Mouse (Mus musculus) heart, postnatal 10 days (tissue): ENCODE results near the gene Pros1. TPM values are rescaled to one million over a fixed set of nuclear protein-coding genes. Genes with fewer than 3 reads are reported as not detected.

Experiments
- DNase-seq, 2 experiments: peaks; one replicate each; pipeline ENCODE4 v3.0.0; 2021
- intact Hi-C: fragments of 180-260 bp; cut with DNase I; formaldehyde crosslinking; loops from one replicate; pipeline ENCODE4 v1.15.1; 2025
- total RNA-seq, 2 experiments: library from RNA; stranded (reverse); gene quantifications; 2 replicates each; pipeline ENCODE4 v1.2.3; 2021

Gene Pros1
- 10 to 100 TPM; 24.4 to 27.8 TPM for total RNA-seq

- DNase-seq: peak; percentile 75 to 78
- intact Hi-C loops: loop anchor here (2.0 to 5.0 kb wide), 2 partner anchors 70 to 1998 kb away; partner anchors contain the start of genes Cggbp1 and Zfp654
Observed at GRCm38 (mm10) chr16:62854191-62855068, at the start of gene Pros1. Gene Pros1 (plus strand): TSS chr16:62854307.

DNA sequence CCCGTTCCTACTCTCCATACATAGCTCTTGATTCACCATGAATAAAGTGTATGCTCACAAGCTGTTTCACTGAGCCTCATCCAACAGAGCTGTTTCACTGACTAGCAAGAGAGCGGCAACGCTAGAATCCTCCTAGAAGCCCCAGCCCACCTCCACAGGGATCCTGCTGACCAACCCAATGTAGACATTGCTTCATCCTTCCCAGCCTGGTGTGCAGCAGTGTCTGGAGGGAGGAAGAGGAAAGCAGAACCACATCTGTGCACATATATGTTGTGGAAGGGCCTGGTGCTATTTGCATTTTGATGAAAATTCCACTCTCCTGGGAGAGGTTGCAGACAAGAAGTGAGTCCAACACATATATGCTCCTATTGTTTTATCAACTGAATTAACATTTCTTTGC lies 49.5 kb upstream of the Pros1 start:
- DNase-seq: no peak
- intact Hi-C loops: no loop called here

GRCm38 (mm10) chr16:62807249-62807979 lies 46.7 kb upstream of the Pros1 start:
- intact Hi-C loops: no loop called here
- peak; percentile 12 to 17 for DNase-seq

- intact Hi-C loops: no loop called here
- no peak for DNase-seq
Observed at GRCm38 (mm10) chr16:62810855-62811254, 43.3 kb upstream of the Pros1 start.

DNA sequence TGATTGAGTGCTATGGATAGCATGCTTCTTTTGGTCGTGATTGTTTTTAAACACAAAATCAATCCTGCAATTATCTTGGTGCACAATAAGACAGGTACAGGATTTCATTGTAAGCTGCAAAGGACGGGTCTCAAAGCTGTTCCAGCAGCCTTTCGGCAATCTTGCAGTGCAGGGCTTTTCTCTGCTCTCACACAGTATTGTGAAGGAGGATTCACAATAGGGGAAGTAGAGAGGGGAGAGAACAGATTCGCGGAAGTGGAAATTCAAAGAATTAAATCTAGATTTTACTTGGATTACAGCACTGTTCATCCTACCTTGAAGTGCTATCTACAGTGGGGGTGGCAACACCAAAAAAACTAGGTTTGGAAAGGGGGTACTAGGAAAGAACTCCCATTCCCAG lies 40.3 kb upstream of the Pros1 start:
- DNase-seq: no peak
- intact Hi-C loops: no loop called here

DNA sequence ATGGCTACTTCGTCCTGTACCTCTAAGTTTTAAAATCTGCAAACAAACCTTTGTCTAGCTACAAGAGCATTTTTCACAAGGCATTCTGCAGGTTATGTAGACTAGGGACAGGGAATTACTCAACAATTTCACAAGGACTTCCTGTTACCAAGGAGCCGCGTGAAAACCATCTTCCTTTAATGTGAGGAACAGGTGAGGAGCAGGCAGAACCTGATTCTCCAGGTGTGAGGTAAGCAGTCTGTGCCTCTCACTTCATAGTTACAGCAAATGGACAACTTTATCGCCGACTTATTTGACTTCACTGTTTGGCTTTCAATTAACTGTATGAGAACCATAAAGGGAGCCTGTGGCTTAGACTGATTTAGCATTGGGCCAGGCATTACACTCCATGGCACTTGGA lies 39.6 kb upstream of the Pros1 start, which contains the start of gene Stx19:
TSS of gene Stx19 (plus strand) at position 186 of the 400 bp plus-strand sequence.
- intact Hi-C loops: no loop called here
- no peak for DNase-seq

GRCm38 (mm10) chr16:62822472-62822871 lies 31.6 kb upstream of the Pros1 start:
- intact Hi-C loops: loop anchor here (10.0 kb wide), 1 partner anchor 318 kb away; no protein-coding TSS in a partner anchor
- no peak for DNase-seq

- DNase-seq: peak; percentile 18 to 52
- intact Hi-C loops: loop anchor here (2.0 to 10.0 kb wide), 2 partner anchors 44 to 322 kb away; no protein-coding TSS in a partner anchor
Observed at GRCm38 (mm10) chr16:62826156-62827001, 27.7 kb upstream of the Pros1 start.

DNA sequence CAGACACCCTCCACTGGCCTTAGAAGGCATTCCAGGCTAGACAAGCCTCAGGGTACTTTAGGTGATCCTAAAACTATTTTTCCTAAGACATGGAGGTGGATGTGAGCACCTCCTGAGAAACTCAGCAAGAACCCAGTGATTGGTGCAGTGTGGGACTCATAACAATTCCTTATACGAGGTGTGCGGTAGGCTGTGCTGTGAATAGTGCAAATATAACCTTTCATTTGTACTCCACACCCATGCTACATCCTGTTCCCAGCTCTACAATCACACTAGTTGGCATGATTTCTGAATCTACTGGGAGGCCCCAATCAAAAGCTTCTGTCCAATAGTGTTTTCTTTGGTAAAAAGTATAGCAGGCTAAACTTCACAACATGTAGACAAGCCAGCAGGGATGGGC lies 22.1 kb upstream of the Pros1 start:
- intact Hi-C loops: no loop called here
- no peak for DNase-seq

DNA sequence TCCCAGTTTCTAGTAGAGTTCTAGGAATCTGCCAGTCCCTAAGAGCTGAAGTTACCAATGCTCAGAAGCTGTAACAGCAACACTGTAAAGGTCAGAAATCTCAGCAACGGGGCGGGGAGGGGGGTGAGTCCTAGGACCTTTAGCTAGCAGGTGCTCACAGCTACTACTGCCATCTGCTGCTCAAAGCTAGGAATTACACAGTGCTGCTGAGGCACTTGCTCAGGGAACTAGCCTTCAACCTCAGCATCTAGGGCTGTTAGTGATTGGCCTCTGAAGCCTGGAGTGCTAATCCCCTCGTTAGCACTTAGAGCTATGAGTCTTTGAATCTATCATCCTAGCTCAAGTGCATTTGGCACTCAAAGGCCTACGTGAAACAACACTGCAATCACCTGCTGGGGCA lies 21.6 kb upstream of the Pros1 start:
- peak; percentile 48 to 57 for DNase-seq
- intact Hi-C loops: no loop called here

GRCm38 (mm10) chr16:62834016-62834735 lies 19.9 kb upstream of the Pros1 start:
- DNase-seq: no peak
- intact Hi-C loops: no loop called here

GRCm38 (mm10) chr16:62845341-62845740 lies 8.8 kb upstream of the Pros1 start:
- DNase-seq: no peak
- intact Hi-C loops: no loop called here

- intact Hi-C loops: no loop called here
- DNase-seq: peak; percentile 97
Observed at GRCm38 (mm10) chr16:62846498-62847312, 7.4 kb upstream of the Pros1 start, which contains the start of gene Arl13b. Gene Arl13b (minus strand): TSS chr16:62847040.

DNA sequence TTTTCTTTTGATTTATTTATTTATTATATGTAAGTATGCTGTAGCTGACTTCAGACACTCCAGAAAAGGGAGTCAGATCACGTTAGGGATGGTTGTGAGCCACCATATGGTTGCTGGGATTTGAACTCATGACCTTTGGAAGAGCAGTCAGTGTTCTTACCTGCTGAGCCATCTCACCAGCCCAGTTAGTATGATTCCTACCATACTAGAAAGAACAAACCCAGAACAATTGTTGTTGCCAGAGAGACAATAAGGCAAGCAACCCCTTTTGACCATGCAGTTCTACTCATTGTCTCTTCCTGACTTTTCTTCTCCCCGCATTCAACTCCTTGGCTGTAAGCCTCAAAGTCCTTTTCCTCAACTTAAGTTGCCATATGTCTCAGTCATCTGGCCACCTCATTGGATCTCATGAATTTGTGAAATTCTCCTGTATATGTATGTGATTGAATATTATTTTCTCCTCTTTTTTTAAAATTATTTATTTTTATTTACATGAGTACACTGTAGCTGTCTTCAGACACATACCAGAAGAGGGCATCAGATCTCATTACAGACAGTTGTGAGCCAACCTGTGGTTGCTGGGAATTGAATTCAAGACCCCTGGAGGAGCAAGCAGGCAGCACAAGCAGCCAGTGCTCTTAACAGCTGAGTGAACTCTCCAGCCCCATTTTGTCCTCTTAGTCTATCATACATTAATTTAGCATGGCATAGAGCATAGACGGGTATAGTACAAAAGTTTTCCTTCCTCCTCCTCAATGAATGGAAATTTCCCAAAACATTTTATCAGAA lies 1.4 kb upstream of the Pros1 start:
- intact Hi-C loops: loop anchor here (5.0 kb wide), 1 partner anchor 2000 kb away; the partner anchor contains the start of genes Cggbp1 and Zfp654
- no peak for DNase-seq

GRCm38 (mm10) chr16:62853611-62854126 lies 438 bp upstream of the Pros1 start:
- intact Hi-C loops: loop anchor here (2.0 to 5.0 kb wide), 2 partner anchors 69 to 1999 kb away; partner anchors contain the start of genes Cggbp1 and Zfp654
- no peak for DNase-seq

DNA sequence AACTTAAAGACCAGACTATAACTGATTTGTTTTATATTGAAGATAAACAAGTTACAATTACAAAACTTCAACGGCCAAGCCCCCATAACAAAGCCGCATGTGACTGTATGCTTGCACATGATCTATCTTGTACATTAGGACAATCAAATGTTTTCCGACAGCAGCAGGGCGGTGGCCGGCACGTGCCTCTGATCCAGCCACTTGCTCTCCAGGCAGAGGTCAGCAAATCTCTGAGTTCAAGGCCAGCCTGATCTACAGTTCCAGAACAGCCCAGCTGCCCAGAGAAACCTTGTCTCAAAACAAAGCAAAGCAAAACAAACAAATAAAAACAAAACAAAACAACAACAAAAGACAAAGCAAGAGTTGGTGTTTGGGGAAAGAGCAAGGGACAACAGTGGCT lies 1.3 kb downstream of the Pros1 start:
- intact Hi-C loops: loop anchor here (2.0 kb wide), 1 partner anchor 71 kb away; no protein-coding TSS in a partner anchor
- no peak for DNase-seq

DNA sequence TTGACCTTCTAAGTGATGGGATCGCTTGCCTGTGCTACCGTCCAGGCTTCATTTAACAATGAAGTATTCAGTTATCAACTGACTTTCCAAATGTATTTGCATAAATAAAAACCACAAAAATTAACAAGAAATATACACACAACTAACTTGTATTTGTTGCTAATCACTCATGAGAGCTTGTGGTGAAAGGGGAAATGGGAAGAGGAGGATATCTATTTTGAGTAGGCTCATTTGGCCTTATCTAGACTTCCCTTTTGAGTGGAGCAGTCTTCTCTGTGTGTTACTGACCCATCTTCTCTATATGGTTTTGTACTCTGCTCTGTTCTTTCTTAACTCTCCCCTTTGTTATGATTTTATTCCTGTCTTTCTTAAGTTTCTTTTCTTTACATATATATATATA lies 2.2 kb downstream of the Pros1 start:
- intact Hi-C loops: no loop called here

GRCm38 (mm10) chr16:62857498-62857897 lies 3.4 kb downstream of the Pros1 start:
- intact Hi-C loops: no loop called here
- no peak for DNase-seq

More for the DNA sequence above, 2.2 kb downstream of the Pros1 start:
- DNase-seq: no peak
